Mouse (Mus musculus) cerebellum, adult 9-10 months (tissue): Measurements from ENCODE around the gene Nom1.
"Not testable (repeated sequence)": the region's sequence is repeated elsewhere in the genome, so short reads cannot be mapped to it uniquely, and the experiment has no call there.

Source experiments
- DNase-seq: peaks from one replicate; pipeline ENCODE4 v3.0.0; 2022

Gene Nom1

GRCm38 (mm10) chr5:29434228-29434871, at the start of gene Nom1:
Gene Nom1 (plus strand): TSS chr5:29434664.
- DNase-seq: peak; percentile 89

- DNase-seq: no peak
Observed at GRCm38 (mm10) chr5:29387591-29387990, 46.9 kb upstream of the Nom1 start.

GRCm38 (mm10) chr5:29388181-29388943, 46.1 kb upstream of the Nom1 start:
- DNase-seq: no peak

- DNase-seq: peak; percentile 72
Observed at GRCm38 (mm10) chr5:29388944-29389765, 45.3 kb upstream of the Nom1 start.

- DNase-seq: no peak
Observed at GRCm38 (mm10) chr5:29398427-29398826, 36.0 kb upstream of the Nom1 start.

GRCm38 (mm10) chr5:29410854-29411253, 23.6 kb upstream of the Nom1 start:
- no peak for DNase-seq

GRCm38 (mm10) chr5:29413041-29413440, 21.4 kb upstream of the Nom1 start:
- DNase-seq: no peak

- DNase-seq: not testable (repeated sequence)
Observed at GRCm38 (mm10) chr5:29423330-29423729, 11.1 kb upstream of the Nom1 start.

- DNase-seq: no peak
Observed at GRCm38 (mm10) chr5:29434872-29435358, 451 bp downstream of the Nom1 start.

GRCm38 (mm10) chr5:29435491-29435890, 1.0 kb downstream of the Nom1 start:
- DNase-seq: no peak

GRCm38 (mm10) chr5:29436728-29437127, 2.3 kb downstream of the Nom1 start:
- not testable (repeated sequence) for DNase-seq

- DNase-seq: no peak
Observed at GRCm38 (mm10) chr5:29445275-29445674, 10.8 kb downstream of the Nom1 start.

GRCm38 (mm10) chr5:29452352-29452751, 17.9 kb downstream of the Nom1 start:
- no peak for DNase-seq

- DNase-seq: no peak
Observed at GRCm38 (mm10) chr5:29456895-29457656, 22.6 kb downstream of the Nom1 start.

- DNase-seq: no peak
Observed at GRCm38 (mm10) chr5:29462943-29463686, 28.7 kb downstream of the Nom1 start.

GRCm38 (mm10) chr5:29467489-29468350, 33.3 kb downstream of the Nom1 start:
- no peak for DNase-seq

GRCm38 (mm10) chr5:29468351-29469065, 34.0 kb downstream of the Nom1 start:
- DNase-seq: no peak

- DNase-seq: no peak
Observed at GRCm38 (mm10) chr5:29469501-29469900, 35.0 kb downstream of the Nom1 start.

- no peak for DNase-seq
Observed at GRCm38 (mm10) chr5:29470271-29470670, 35.8 kb downstream of the Nom1 start.

GRCm38 (mm10) chr5:29470851-29471394, 36.5 kb downstream of the Nom1 start:
- DNase-seq: no peak
